Mouse (Mus musculus) layer of hippocampus, postnatal 25 days (tissue): ENCODE measurements around the gene Agap2. TPM values are rescaled to one million over a fixed set of nuclear protein-coding genes. Genes with fewer than 3 reads are reported as not detected.

Experiments
- DNase-seq, 2 experiments: peaks; one replicate each; pipeline ENCODE4 v3.0.0; 2022; ENCODE audit warnings: mixed read lengths in 2 of 2, low spot score in 1 of 2; ENCODE audit errors: extremely low spot score in 1 of 2
- total RNA-seq, 2 experiments: library from RNA; stranded (reverse); gene quantifications; 2 replicates each; pipeline ENCODE4 v1.2.3; 2021

Gene Agap2
- 100 to 1,000 TPM; 754 to 837 TPM for total RNA-seq

GRCm38 (mm10) chr10:127075080-127075479 is at the start of gene Agap2:
Agap2 (plus strand) TSS chr10:127075284.
- DNase-seq, result no peak

- DNase-seq, result peak; percentile 89 to 97
Observed at GRCm38 (mm10) chr10:127030336-127031296, 44.5 kb upstream of the Agap2 start, which contains the start of gene Tsfm. Tsfm (minus strand) TSS chr10:127030840.

DNA sequence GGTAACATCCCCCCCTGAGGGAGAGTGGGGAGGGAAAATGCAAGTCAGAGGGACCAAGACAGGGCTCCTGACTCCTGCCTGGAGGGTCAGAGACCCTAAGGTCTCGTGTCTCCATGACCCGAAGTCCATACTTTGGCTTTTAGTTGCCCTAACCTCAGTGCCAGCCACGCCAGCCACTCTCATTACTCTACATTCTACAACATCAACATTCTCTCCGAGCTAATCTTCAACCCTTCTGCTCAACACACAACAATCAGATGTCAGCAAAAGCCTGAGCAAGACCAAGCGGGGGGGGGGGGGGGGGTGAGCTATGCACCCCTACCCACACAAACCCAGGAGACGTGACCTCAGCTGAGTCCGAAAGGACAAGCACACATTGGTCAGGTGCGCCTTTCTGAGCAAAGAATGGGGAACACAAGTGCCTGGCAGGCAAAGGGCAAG is 41.8 kb upstream of the Agap2 start:
- DNase-seq, result no peak

- DNase-seq, result no peak
Observed at GRCm38 (mm10) chr10:127036273-127036672, 38.8 kb upstream of the Agap2 start.

DNA sequence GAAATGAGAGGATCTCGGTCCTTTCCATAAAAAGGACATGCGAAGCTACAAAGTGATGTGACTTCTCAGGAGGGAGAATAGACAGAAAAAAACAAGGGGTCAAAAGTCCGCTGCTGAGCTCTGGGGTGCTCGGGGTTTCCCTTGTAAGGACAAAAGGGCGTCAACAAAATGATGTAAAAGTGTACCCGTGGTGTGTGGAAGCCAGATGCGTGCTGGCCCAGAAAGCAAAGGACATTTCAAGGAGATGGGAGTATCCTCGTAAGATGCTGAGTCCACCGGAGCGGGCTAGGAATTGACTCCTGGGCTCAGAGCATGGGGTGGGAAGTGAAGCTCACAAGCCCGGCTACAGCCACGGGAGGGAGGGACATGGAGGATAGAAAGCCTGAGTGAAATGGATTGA is 37.4 kb upstream of the Agap2 start:
- no peak for DNase-seq

GRCm38 (mm10) chr10:127040569-127041214 is 34.4 kb upstream of the Agap2 start:
- no peak for DNase-seq

- DNase-seq, result peak in 1 of 2 experiments; percentile 30
Observed at GRCm38 (mm10) chr10:127041274-127041766, 33.8 kb upstream of the Agap2 start, which contains the start of the genes Mettl1 and Eef1akmt3. Mettl1 (plus strand) TSS chr10:127041414. Eef1akmt3 (minus strand) TSS chr10:127041513.

DNA sequence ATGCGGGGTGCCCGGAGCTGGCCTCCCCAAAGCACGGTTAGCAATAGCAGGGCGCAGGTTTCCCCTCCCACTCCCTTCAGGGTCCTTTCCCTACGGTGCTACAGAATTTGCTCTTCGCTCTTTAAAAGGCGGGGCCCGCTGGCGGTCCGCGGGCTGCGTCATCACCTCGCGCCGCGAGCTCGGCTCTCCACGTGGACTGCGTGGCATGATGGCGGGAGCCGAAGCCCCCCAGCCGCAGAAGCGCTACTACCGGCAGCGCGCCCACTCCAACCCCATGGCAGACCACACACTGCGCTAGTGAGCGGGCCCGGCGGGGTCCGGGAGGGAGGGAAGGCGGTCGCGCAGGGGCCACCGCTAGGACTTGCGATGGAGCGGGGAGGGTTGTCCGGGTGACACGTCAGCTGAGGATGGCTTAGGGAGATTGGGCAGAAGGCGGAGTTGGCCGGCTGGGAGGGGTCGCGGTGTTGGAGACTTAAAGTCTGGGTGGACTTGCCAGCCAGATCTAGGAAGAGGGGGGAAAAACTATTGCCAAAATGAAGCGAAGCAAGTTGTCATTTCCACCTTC is 33.2 kb upstream of the Agap2 start:
- DNase-seq, result peak; percentile 89 to 98

GRCm38 (mm10) chr10:127042468-127043115 is 32.5 kb upstream of the Agap2 start:
- no peak for DNase-seq

DNA sequence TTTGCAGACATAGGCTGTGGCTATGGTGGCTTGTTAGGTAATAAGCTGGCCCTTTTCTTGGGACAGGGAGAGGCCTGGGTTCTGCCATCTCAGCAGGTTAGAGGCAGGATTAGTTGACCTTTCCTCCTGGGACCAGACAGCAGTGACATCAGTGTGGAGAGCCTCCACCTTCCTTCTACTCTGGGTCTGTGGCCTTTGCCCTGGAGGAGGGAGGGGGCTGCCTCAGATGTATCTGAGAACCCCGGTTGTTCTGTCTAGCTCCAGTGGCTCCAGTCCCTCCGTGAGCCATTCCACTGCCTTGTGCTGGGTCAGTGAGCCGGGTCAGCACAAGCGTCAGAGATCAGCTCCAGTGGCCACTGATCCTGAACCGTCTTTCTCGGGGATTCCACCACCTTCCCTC is 31.9 kb upstream of the Agap2 start:
- DNase-seq, result no peak

- DNase-seq, result no peak
Observed at GRCm38 (mm10) chr10:127047954-127048353, 27.1 kb upstream of the Agap2 start, which contains the start of gene Cyp27b1. Cyp27b1 (plus strand) TSS chr10:127048250.

DNA sequence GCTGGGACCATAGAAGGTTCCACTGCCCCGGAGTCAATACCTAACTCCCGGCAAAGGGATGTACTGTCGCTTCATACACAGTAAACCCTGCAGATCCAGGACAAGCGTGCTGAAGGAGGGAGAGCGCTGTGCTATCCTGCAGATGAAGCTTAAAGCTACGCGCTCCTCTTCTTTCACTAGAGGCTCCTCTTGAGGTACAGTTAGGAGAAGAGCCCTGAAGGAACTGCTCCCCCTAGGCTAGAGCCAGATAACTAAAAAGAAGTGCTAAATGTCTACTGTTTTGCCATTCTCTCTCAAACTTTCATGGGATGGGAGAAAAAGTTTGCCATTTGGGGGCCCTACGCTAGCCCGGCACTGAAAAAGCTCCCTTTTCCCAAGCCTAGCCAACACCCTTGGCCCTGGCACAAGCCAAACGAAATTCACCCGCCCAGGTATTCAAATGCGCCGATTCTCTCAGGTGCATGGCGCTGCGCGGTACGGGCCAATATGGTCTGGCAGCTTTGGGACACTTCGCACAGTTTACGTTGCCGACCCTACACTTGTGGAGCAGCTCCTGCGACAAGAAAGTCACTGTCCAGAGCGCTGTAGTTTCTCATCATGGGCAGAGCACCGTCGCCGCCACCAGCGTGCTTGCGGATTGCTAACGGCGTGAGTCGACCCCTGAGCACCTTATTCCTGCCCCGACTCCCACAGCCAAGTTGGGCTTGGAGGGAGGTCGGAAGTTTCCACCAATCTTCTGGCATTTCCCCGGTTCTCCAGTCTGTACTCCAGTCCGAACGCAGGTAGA is 26.3 kb upstream of the Agap2 start:
- no peak for DNase-seq

DNA sequence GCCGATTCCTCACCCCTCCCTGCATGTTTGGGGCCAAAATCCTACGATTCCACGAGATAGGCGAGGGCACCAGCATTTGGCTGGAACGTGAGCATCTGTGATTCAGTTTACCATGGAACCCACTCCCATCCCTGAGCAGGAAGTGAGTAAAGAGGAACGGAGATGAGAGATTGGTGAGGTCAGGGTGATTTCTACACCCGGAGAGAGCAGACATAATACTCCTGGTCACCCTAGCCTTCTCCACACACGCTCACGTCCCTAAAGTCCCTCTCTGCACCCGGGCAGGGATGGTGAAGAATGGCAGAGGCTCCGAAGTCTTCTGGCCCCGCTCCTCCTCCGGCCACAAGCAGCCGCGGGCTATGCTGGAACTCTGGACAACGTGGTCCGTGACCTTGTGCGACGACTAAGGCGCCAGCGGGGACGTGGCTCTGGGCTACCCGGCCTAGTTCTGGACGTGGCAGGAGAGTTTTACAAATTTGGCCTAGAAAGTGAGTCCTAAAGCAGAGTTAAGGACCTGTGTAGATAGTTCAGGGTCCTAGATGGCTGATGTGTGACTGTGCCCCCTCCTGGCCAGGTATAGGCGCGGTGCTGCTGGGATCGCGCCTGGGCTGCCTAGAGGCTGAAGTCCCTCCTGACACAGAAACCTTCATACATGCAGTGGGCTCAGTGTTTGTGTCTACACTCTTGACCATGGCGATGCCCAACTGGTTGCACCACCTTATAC is 25.5 kb upstream of the Agap2 start:
- no peak for DNase-seq

DNA sequence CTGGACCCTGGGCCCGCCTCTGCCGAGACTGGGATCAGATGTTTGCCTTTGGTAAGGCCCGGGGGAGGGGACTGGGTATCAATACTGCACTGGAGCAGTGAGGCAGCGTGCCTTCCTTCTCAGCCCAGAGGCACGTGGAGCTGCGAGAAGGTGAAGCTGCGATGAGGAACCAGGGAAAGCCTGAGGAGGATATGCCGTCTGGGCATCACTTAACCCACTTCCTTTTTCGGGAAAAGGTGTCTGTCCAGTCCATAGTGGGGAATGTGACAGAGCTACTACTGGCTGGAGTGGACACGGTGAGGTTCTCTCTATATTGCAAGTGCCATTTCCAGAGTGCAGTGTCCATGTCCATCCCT is 25.0 kb upstream of the Agap2 start:
- no peak for DNase-seq

DNA sequence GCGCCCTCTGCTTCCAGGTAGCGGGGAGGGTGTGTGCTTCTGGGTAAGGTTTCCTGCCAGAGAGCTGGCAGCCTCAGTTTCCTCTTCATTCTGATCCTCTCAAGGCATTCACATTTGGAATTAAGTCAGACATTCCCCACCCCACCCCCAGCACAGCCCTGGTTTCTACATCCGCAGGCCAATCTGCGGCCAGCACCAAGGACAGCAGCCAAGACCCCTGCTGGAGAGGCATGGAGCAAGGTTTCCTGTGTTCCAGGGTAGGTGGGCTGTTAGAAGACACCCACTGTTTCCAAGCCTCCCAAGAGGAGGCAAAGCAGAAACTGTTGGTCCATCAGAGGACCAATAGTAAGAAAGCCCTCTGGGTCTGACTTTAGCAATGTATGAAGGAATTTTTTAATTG is 20.4 kb upstream of the Agap2 start:
- DNase-seq, result no peak

DNA sequence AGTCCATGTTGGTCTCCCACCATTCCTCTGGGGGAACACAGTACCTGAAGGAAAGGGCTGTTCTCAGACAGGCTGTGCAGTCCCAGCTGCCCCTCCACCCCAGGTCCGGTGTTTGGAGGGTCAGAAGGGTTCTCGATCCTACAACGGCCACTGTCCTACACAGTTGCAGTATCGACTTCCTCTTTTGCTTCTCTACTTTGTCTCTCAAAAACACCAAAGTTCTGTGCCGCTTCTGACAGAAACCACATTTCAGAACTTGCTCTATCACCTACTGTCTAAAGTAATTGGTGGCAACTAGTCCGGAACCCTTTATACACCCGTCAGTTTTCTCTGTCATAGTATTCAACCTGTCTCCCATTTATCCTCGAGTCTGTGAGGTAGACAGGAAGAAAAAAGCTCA is 19.7 kb upstream of the Agap2 start:
- no peak for DNase-seq

- DNase-seq, result no peak
Observed at GRCm38 (mm10) chr10:127056490-127056889, 18.6 kb upstream of the Agap2 start.

DNA sequence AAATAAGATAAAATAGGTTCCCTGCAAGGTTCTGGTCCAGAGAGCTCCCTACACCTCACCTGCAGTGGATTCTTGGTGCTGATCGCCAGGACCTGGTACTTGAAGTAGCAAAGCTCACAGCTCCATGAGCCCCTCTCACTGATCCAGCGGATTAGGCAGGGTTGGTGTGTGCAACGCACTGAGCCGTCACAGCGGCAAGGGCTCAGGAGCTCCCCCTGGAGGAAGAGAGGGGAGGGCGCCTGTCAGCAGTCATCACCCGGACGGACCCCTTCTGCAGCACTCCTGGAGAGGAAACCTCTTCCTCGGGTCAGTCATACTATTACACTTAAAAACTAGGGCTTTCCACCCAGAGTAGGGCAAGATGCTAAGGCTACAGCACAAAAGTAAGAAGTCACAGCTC is 16.9 kb upstream of the Agap2 start:
- DNase-seq, result peak; percentile 69 to 81

GRCm38 (mm10) chr10:127058708-127059107 is 16.4 kb upstream of the Agap2 start:
- DNase-seq, result no peak
